Mouse (Mus musculus): Measurements from ENCODE around the gene Kdm2a. TPM values are rescaled to one million over a fixed set of nuclear protein-coding genes. Genes with fewer than 3 reads are reported as not detected.

The Kdm2a gene
- polyA plus RNA-seq, 1 experiment from 2014 or later = 48.3 TPM

DNA sequence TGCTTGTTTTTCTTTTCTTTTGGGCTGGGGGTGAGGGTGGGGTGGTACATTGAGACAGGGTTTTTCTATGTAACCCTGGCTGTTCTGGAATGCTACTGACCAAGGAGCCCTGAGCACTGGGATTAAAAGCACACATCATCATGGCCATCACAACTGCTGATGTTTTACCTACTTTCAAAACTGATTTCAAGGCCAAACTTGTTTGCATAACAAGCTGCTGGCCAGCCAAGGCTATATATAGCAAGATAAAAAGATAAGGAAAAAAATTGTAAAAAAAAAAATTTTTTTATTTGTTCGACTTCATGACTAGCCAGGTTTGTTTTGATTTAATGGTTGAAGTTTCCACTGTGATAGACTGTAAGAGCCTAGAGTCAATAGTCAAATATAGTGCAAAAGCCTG is 27.8 kb downstream of the Kdm2a start:
- no peak for DNase-seq (ENCODE audit: low spot score)
- Histone ChIP-seq H3K36me3 (ENCODE audit: control insufficient read depth, insufficient read depth, low read length) (peaks cover 16% of the 10 kb centered on the region; the same call in 1 of the 2 replicates), H3K9me3 (ENCODE audit: control insufficient read depth, low read length) (no peaks in the 10 kb centered on the region), H3K4me3 (ENCODE audit: low read depth, low read length) (no peak overlapping the region), H3K9ac (ENCODE audit: low read depth, low read length) (no peak overlapping the region), H3K27me3 (replicated peaks; ENCODE audit: control insufficient read depth, insufficient read depth, low read length) (no peaks in the 10 kb centered on the region), H3K27ac (replicated peaks; ENCODE audit: low read depth, low read length) (no peak overlapping the region), H3K4me2 (ENCODE audit: low read depth, low read length) (no peak overlapping the region), H3K4me1 (ENCODE audit: control insufficient read depth, insufficient read depth, low read length) (no peaks in the 10 kb centered on the region)
- no peak for ATAC-seq (ENCODE audit: low read depth)
- WGBS = 81% methylated on average over 1 of the region's 1 CpGs

DNA sequence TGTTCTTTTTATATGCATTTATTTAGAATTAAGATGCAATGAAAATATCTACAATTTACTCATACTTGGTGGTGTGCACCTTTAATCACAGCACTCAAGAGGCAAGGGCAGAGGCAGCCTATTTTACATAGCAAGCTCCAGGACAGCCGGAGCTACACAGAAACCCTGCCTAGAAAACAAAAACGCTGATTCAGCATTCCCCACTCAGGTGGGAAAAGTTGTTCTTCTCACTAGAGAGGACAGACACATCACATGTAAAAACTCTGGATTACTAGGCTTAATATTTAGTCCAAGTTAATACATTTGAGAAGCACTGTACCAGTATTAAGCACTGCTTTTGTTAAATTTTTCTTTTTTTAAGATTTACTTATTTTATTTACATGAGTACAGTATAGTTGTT is 48.6 kb downstream of the Kdm2a start:
- Histone ChIP-seq H3K9me3 (ENCODE audit: control insufficient read depth, low read length) (no peaks in the 10 kb centered on the region), H3K27me3 (replicated peaks; ENCODE audit: control insufficient read depth, insufficient read depth, low read length) (no peaks in the 10 kb centered on the region), H3K36me3 (ENCODE audit: control insufficient read depth, insufficient read depth, low read length) (peaks cover 82% of the 10 kb centered on the region), H3K9ac (ENCODE audit: low read depth, low read length) (no peak overlapping the region), H3K27ac (replicated peaks; ENCODE audit: low read depth, low read length) (no peak overlapping the region), H3K4me1 (ENCODE audit: control insufficient read depth, insufficient read depth, low read length) (no peaks in the 10 kb centered on the region), H3K4me2 (ENCODE audit: low read depth, low read length) (no peak overlapping the region), H3K4me3 (ENCODE audit: low read depth, low read length) (no peak overlapping the region)
- DNase-seq (ENCODE audit: low spot score) (no peak), ATAC-seq (ENCODE audit: low read depth) (no peak)
- WGBS = 89% methylated on average over 2 of the region's 2 CpGs

DNA sequence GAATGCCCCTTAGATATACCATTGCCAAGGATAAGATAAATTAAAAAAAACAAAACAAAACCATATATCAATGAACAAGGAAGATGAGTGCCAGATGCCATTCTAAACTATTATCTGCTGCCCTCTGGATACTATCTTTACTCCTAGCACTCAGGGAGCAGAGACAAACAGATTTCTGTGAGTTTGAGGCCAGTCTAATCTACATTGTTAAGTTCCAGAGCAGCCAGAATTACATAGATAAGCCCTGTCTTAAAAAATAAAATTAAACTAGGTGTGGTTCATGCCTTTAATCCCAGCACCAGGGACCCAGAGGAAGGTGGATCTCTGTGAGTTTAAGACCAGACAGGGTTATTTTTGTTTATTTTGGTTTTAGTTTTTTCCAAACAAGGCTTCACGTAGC is 51.6 kb downstream of the Kdm2a start:
- H3K9me3 ChIP-seq (ENCODE audit: control insufficient read depth, low read length) = no peaks in the 10 kb centered on the region
- no peak for ATAC-seq (ENCODE audit: low read depth)
- 73% methylated on average over 1 of the region's 1 CpGs for WGBS

DNA sequence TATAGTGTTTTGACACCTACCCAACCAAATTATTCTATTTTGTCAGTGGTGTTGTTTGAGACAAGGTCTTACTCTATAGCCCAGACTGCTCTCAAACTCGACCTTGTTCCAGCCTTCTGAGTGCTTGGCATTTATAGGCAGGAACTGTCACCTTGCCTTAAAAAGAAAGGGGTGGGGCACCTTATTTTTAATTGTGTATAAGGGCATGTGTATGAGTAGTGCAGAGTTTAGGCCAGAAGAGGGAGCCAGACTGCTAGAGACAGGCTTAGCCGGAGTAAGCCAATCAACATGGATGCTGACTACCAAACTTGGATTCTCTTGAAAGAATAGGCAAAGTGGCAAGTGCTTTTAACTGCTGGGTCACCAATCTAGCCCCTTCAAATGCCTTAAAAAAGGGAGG is 59.9 kb downstream of the Kdm2a start:
- Histone ChIP-seq H3K9ac (ENCODE audit: low read depth, low read length) (no peak overlapping the region), H3K36me3 (ENCODE audit: control insufficient read depth, insufficient read depth, low read length) (peaks cover 42% of the 10 kb centered on the region), H3K27ac (replicated peaks; ENCODE audit: low read depth, low read length) (no peak overlapping the region), H3K4me2 (ENCODE audit: low read depth, low read length) (no peak overlapping the region), H3K4me3 (ENCODE audit: low read depth, low read length) (no peak overlapping the region), H3K9me3 (ENCODE audit: control insufficient read depth, low read length) (no peaks in the 10 kb centered on the region), H3K4me1 (ENCODE audit: control insufficient read depth, insufficient read depth, low read length) (peaks cover 8% of the 10 kb centered on the region), H3K27me3 (replicated peaks; ENCODE audit: control insufficient read depth, insufficient read depth, low read length) (no peaks in the 10 kb centered on the region)
- WGBS = 33% methylated on average over 2 of the region's 2 CpGs
- peak; percentile 79 for DNase-seq (ENCODE audit: low spot score)
- ATAC-seq (ENCODE audit: low read depth) = no peak

More for the DNA sequence above, 51.6 kb downstream of the Kdm2a start:
- Histone ChIP-seq H3K4me1 (ENCODE audit: control insufficient read depth, insufficient read depth, low read length) (no peaks in the 10 kb centered on the region), H3K27ac (replicated peaks; ENCODE audit: low read depth, low read length) (no peak overlapping the region), H3K27me3 (replicated peaks; ENCODE audit: control insufficient read depth, insufficient read depth, low read length) (no peaks in the 10 kb centered on the region), H3K36me3 (ENCODE audit: control insufficient read depth, insufficient read depth, low read length) (peaks cover 85% of the 10 kb centered on the region), H3K4me3 (ENCODE audit: low read depth, low read length) (no peak overlapping the region), H3K4me2 (ENCODE audit: low read depth, low read length) (no peak overlapping the region), H3K9ac (ENCODE audit: low read depth, low read length) (no peak overlapping the region)
- DNase-seq (ENCODE audit: low spot score) = no peak

DNA sequence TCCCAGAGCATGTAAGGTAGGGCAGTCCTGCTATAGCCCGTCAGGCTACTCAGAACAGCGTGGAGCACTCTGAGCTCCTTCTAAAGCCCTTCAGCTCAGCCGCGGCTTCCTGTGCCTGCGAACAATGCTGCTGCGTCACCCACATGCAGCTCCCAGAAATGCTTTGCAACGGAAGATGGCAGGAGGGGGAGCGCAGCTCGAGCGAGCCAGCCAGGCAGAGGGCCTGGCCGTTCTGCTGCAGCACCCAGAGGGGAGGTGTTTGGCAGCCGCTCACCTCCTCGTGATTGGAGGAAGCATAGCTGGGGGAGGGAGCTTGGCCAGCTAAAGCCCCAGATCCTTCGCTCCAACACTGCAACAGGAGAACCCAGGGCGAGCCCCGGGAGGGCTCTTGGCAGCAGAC is 64.3 kb downstream of the Kdm2a start:
- peaks cover 11% of the 10 kb centered on the region for H3K4me1 ChIP-seq (ENCODE audit: control insufficient read depth, insufficient read depth, low read length)
- no peaks in the 10 kb centered on the region for H3K9me3 ChIP-seq (ENCODE audit: control insufficient read depth, low read length)
- peak overlapping the region; percentile 76 for H3K9ac ChIP-seq (ENCODE audit: low read depth, low read length)
- 0% methylated on average over 16 of the region's 16 CpGs for WGBS
- H3K36me3 ChIP-seq (ENCODE audit: control insufficient read depth, insufficient read depth, low read length) = peaks cover 33% of the 10 kb centered on the region
- no peaks in the 10 kb centered on the region for H3K27me3 ChIP-seq (replicated peaks; ENCODE audit: control insufficient read depth, insufficient read depth, low read length)
- DNase-seq (ENCODE audit: low spot score) (peak; percentile 99), ATAC-seq (ENCODE audit: low read depth) (peak; percentile 99)
- peak overlapping the region; percentile 96 for H3K27ac ChIP-seq (replicated peaks; ENCODE audit: low read depth, low read length)
- peak overlapping the region; percentile 60 for H3K4me3 ChIP-seq (ENCODE audit: low read depth, low read length)
- H3K4me2 ChIP-seq (ENCODE audit: low read depth, low read length) = peak overlapping the region; percentile 77

DNA sequence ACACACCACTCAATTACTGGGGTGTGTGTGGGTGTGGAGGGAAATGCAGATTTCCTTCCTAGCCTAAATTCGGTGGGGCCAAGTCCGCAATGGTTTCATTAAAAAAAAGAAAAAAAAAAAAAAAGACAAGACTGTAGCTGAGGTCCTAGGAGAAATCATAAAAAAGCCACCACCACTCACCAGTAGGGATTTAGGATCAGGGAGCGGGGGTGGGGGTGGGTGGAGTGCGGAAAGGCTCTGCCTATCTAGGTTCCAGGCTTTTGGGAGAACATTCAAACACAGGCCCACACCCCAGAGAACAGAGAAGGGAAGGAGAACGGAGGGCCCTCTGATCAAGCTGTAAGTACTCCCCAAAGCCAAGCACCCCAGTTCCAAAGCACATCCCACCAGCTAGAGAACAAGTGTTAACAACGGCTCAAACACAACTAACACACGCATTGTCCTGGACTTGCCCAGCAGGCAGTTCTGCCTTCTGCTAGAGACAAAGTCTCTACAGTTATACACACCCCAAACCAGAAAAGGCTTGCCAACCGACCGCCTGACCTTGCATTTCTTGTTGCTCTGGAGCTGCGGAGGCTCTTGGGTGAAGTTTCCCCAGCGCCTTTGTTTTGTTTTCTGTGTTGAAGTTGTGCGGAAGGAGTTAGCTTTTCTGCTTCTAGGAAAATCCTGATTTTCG is 64.8 kb downstream of the Kdm2a start:
- Histone ChIP-seq H3K4me2 (ENCODE audit: low read depth, low read length) (peak overlapping the region; percentile 77), H3K4me3 (ENCODE audit: low read depth, low read length) (peak overlapping the region; percentile 60), H3K9me3 (ENCODE audit: control insufficient read depth, low read length) (no peaks in the 10 kb centered on the region), H3K36me3 (ENCODE audit: control insufficient read depth, insufficient read depth, low read length) (peaks cover 37% of the 10 kb centered on the region), H3K9ac (ENCODE audit: low read depth, low read length) (peak overlapping the region; percentile 76), H3K4me1 (ENCODE audit: control insufficient read depth, insufficient read depth, low read length) (peaks cover 11% of the 10 kb centered on the region), H3K27me3 (replicated peaks; ENCODE audit: control insufficient read depth, insufficient read depth, low read length) (no peaks in the 10 kb centered on the region), H3K27ac (replicated peaks; ENCODE audit: low read depth, low read length) (peak overlapping the region; percentile 96)
- no peak for ATAC-seq (ENCODE audit: low read depth)
- under 1% methylated on average over 13 of the region's 13 CpGs for WGBS
- no peak for DNase-seq (ENCODE audit: low spot score)

DNA sequence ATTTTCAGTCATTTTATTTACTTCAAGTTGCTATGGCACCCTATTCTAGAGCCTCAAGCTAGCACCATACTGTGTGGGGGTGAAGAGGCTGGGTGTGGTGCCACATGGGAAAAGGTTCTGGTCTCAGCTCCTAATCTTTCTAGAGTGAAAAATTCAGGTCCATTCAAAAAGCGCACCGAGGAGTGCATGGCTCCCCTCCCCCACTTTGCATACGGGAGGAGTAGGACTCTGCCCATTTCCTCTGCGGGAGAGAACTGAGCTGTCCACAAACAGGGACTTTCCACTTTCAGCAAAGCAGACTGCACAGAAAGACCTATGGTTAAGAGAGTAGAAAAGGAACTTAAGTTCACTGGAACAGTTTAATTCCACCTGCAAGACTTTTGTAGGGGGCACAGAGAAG is 65.4 kb downstream of the Kdm2a start:
- Histone ChIP-seq H3K27me3 (replicated peaks; ENCODE audit: control insufficient read depth, insufficient read depth, low read length) (no peaks in the 10 kb centered on the region), H3K9ac (ENCODE audit: low read depth, low read length) (peak overlapping the region; percentile 76), H3K27ac (replicated peaks; ENCODE audit: low read depth, low read length) (peak overlapping the region; percentile 96), H3K4me1 (ENCODE audit: control insufficient read depth, insufficient read depth, low read length) (peaks cover 11% of the 10 kb centered on the region), H3K4me2 (ENCODE audit: low read depth, low read length) (peak overlapping the region; percentile 77), H3K36me3 (ENCODE audit: control insufficient read depth, insufficient read depth, low read length) (peaks cover 39% of the 10 kb centered on the region), H3K4me3 (ENCODE audit: low read depth, low read length) (peak overlapping the region; percentile 60), H3K9me3 (ENCODE audit: control insufficient read depth, low read length) (no peaks in the 10 kb centered on the region)
- WGBS = 1% methylated on average over 4 of the region's 4 CpGs
- DNase-seq (ENCODE audit: low spot score) = peak; percentile 67
- no peak for ATAC-seq (ENCODE audit: low read depth)

DNA sequence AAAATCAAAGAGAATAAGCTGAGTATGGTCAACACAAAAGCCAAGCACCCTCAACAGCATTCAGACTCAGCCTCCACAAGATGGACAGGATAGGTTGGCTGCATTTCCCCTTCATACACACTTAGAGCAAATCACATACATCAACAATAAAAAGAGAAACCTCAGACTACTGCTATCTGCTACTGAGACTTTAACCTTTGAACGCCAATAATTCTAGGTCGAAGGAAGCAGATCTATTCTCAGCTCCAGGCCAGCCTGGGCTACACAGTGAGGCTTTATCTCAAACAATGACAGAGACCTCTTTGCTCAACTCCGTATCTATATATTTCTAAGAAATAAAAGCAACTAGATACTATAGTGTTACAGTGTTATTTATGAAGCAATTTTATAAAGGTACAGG is 66.8 kb downstream of the Kdm2a start:
- Histone ChIP-seq H3K9ac (ENCODE audit: low read depth, low read length) (0 out of 2 replicates have a peak overlapping the region, but pooled peaks have one; percentile 2), H3K4me2 (ENCODE audit: low read depth, low read length) (no peak overlapping the region; the same call in 1 of the 2 replicates), H3K36me3 (ENCODE audit: control insufficient read depth, insufficient read depth, low read length) (peaks cover 53% of the 10 kb centered on the region), H3K27ac (replicated peaks; ENCODE audit: low read depth, low read length) (no peak overlapping the region), H3K4me3 (ENCODE audit: low read depth, low read length) (no peak overlapping the region), H3K4me1 (ENCODE audit: control insufficient read depth, insufficient read depth, low read length) (peaks cover 11% of the 10 kb centered on the region), H3K9me3 (ENCODE audit: control insufficient read depth, low read length) (no peaks in the 10 kb centered on the region), H3K27me3 (replicated peaks; ENCODE audit: control insufficient read depth, insufficient read depth, low read length) (no peaks in the 10 kb centered on the region)
- 85% methylated on average over 3 of the region's 3 CpGs for WGBS
- DNase-seq (ENCODE audit: low spot score) (no peak), ATAC-seq (ENCODE audit: low read depth) (no peak)

DNA sequence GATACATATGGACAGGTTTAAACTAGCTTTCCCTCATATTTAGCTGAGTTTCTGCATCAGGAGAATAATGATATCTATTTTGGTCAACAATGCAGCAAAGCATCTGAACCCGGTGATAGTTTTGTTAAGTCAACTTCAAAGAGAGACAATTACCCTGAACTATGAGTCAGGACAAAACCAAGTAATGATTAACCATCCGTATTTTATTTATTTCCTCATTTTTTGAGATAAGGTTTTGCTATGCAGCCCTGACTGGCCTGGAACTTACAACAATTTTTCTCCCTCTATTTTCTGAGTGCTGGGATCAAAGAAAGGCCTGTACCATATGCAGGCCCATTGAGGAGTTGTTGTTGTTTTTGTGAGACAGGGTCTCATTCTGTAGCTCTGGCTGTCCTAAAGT is 67.5 kb downstream of the Kdm2a start:
- Histone ChIP-seq H3K4me3 (ENCODE audit: low read depth, low read length) (no peak overlapping the region), H3K27me3 (replicated peaks; ENCODE audit: control insufficient read depth, insufficient read depth, low read length) (no peaks in the 10 kb centered on the region), H3K9me3 (ENCODE audit: control insufficient read depth, low read length) (no peaks in the 10 kb centered on the region), H3K9ac (ENCODE audit: low read depth, low read length) (no peak overlapping the region), H3K4me2 (ENCODE audit: low read depth, low read length) (no peak overlapping the region), H3K36me3 (ENCODE audit: control insufficient read depth, insufficient read depth, low read length) (peaks cover 60% of the 10 kb centered on the region), H3K4me1 (ENCODE audit: control insufficient read depth, insufficient read depth, low read length) (peaks cover 11% of the 10 kb centered on the region), H3K27ac (replicated peaks; ENCODE audit: low read depth, low read length) (no peak overlapping the region)
- no peak for ATAC-seq (ENCODE audit: low read depth)
- WGBS = 90% methylated on average over 2 of the region's 2 CpGs
- no peak for DNase-seq (ENCODE audit: low spot score)

Data from embryonic facial prominence, embryonic 14.5 days (tissue).